Mouse (Mus musculus): ENCODE results near the gene Lin7a.

GRCm38 (mm10) chr10:107250346-107251210, 20.9 kb upstream of the Lin7a start:
- TF ChIP-seq CTCF (IDR thresholded peaks at IDR 0.05; ENCODE audit: low read depth), result no peak
- TF ChIP-seq EP300 (IDR thresholded peaks at IDR 0.05; ENCODE audit: low read depth), result no peak

All from liver, postnatal 0 days (tissue).